Mouse (Mus musculus) embryonic facial prominence, embryonic 14.5 days (tissue): ENCODE results near the gene Agfg1. TPM values are rescaled to one million over a fixed set of nuclear protein-coding genes. Genes with fewer than 3 reads are reported as not detected.

Experiments used
- ATAC-seq: fragments of 200-750 bp; cut with Nextera tagmentation; 2 replicates; pipeline ENCODE4 v1.8.0; 2017; ENCODE audit warnings: low read depth, moderate number of reproducible peaks, moderate TSS enrichment
- DNase-seq: peaks from one replicate; pipeline ENCODE4 v3.0.0-alpha.2; 2015; ENCODE audit warnings: low spot score
- H3K27ac ChIP-seq: fragments of 300-500 bp; sonication (generic); replicated peaks from 2 replicates; pipeline ENCODE4 v1.5.1; 2014; ENCODE audit warnings: low read depth, mild to moderate bottlenecking, low read length, moderate library complexity
- H3K27me3 ChIP-seq: fragments of 300-500 bp; sonication (generic); replicated peaks from 2 replicates; pipeline ENCODE4 v1.6.1; 2014; ENCODE audit warnings: low read length; ENCODE audit not compliant: control insufficient read depth, insufficient read depth
- H3K36me3 ChIP-seq: fragments of 300-500 bp; sonication (generic); 2 replicates; pipeline ENCODE4 v1.6.1; 2014; ENCODE audit warnings: low read length, mixed read lengths; ENCODE audit not compliant: control insufficient read depth, insufficient read depth
- H3K4me1 ChIP-seq: fragments of 300-500 bp; sonication (generic); 2 replicates; pipeline ENCODE4 v1.6.1; 2014; ENCODE audit warnings: antibody characterized with exemption, low read length; ENCODE audit not compliant: control insufficient read depth, insufficient read depth
- H3K4me2 ChIP-seq: fragments of 300-500 bp; sonication (generic); 2 replicates; pipeline ENCODE4 v1.6.1; 2014; ENCODE audit warnings: low read depth, mild to moderate bottlenecking, low read length, moderate library complexity, mixed read lengths
- H3K4me3 ChIP-seq: fragments of 300-500 bp; sonication (generic); 2 replicates; pipeline ENCODE4 v1.5.1; 2014; ENCODE audit warnings: low read depth, mild to moderate bottlenecking, low read length
- H3K9ac ChIP-seq: fragments of 300-500 bp; sonication (generic); 2 replicates; pipeline ENCODE4 v1.6.1; 2014; ENCODE audit warnings: low read depth, mild to moderate bottlenecking, low read length, moderate library complexity, mixed read lengths
- H3K9me3 ChIP-seq: fragments of 300-500 bp; sonication (generic); 2 replicates; pipeline ENCODE4 v1.6.1; 2016; ENCODE audit warnings: low read length; ENCODE audit not compliant: control insufficient read depth
- WGBS: fragments of 180-500 bp; shearing (Covaris S2); extraction: QIAGEN DNeasy Blood & Tissue Kit; methylation state at CpG from one replicate; pipeline ENCODE4 v1.1.7; 2014; 5-methylcytosine and 5-hydroxymethylcytosine counted together
- polyA plus RNA-seq: library from polyadenylated mRNA; unstranded; fragments of >200 nt; fragmentation: Nextera tagmentation; extraction: Ambion mirVana; gene quantifications from 2 replicates; pipeline ENCODE4 v1.2.1, GENCODE M21; 2014

The Agfg1 gene
- polyA plus RNA-seq, 1 experiment from 2014 or later = 42.4 TPM

- WGBS = 2% methylated on average over 10 of the region's 86 CpGs
- H3K36me3 ChIP-seq = peaks cover 6% of the 10 kb centered on the region; the same call in 1 of the 2 replicates
- peak; percentile 80 for ATAC-seq
- peak overlapping the region; percentile 81 for H3K27ac ChIP-seq
- DNase-seq = peak; percentile 27
- H3K4me3 ChIP-seq = peak overlapping the region; percentile 97
- peaks cover 14% of the 10 kb centered on the region for H3K4me1 ChIP-seq
- H3K27me3 ChIP-seq = no peaks in the 10 kb centered on the region
- peak overlapping the region; percentile 91 for H3K9ac ChIP-seq
- no peaks in the 10 kb centered on the region for H3K9me3 ChIP-seq
- H3K4me2 ChIP-seq = peak overlapping the region; percentile 76
Measured at GRCm38 (mm10) chr1:82839614-82840421, 535 bp downstream of the Agfg1 start.

GRCm38 (mm10) chr1:82855729-82856128 is 16.4 kb downstream of the Agfg1 start:
- Histone ChIP-seq H3K9ac (no peak overlapping the region), H3K9me3 (no peaks in the 10 kb centered on the region), H3K27me3 (no peaks in the 10 kb centered on the region), H3K4me1 (no peaks in the 10 kb centered on the region), H3K4me2 (no peak overlapping the region), H3K4me3 (no peak overlapping the region), H3K27ac (no peak overlapping the region), H3K36me3 (0 out of 2 replicates have a peak, but pooled peaks cover under 1% of the 10 kb centered on the region)
- DNase-seq (no peak), ATAC-seq (no peak)
- WGBS = 95% methylated on average over 5 of the region's 5 CpGs

- DNase-seq (no peak), ATAC-seq (no peak)
- Histone ChIP-seq H3K27ac (no peak overlapping the region), H3K4me1 (no peaks in the 10 kb centered on the region), H3K9me3 (no peaks in the 10 kb centered on the region), H3K4me2 (no peak overlapping the region), H3K36me3 (0 out of 2 replicates have a peak, but pooled peaks cover 8% of the 10 kb centered on the region), H3K9ac (no peak overlapping the region), H3K4me3 (no peak overlapping the region), H3K27me3 (no peaks in the 10 kb centered on the region)
Measured at GRCm38 (mm10) chr1:82858236-82858635, 19.0 kb downstream of the Agfg1 start.

GRCm38 (mm10) chr1:82860391-82860790 is 21.1 kb downstream of the Agfg1 start:
- Histone ChIP-seq H3K27me3 (no peaks in the 10 kb centered on the region), H3K27ac (no peak overlapping the region), H3K4me3 (no peak overlapping the region), H3K9me3 (no peaks in the 10 kb centered on the region), H3K4me2 (no peak overlapping the region), H3K4me1 (no peaks in the 10 kb centered on the region), H3K36me3 (0 out of 2 replicates have a peak, but pooled peaks cover 8% of the 10 kb centered on the region), H3K9ac (no peak overlapping the region)
- 94% methylated on average over 4 of the region's 4 CpGs for WGBS
- ATAC-seq (no peak), DNase-seq (no peak)

GRCm38 (mm10) chr1:82870202-82870601 is 30.9 kb downstream of the Agfg1 start:
- H3K9ac ChIP-seq = no peak overlapping the region
- DNase-seq = no peak
- 79% methylated on average over 3 of the region's 3 CpGs for WGBS

GRCm38 (mm10) chr1:82879172-82879571 is 39.9 kb downstream of the Agfg1 start:
- H3K9me3 ChIP-seq = no peaks in the 10 kb centered on the region
- DNase-seq (no peak), ATAC-seq (no peak)
- no peak overlapping the region for H3K4me2 ChIP-seq
- H3K27me3 ChIP-seq = no peaks in the 10 kb centered on the region
- no peak overlapping the region for H3K27ac ChIP-seq
- H3K4me1 ChIP-seq = no peaks in the 10 kb centered on the region
- peaks cover 58% of the 10 kb centered on the region for H3K36me3 ChIP-seq
- no peak overlapping the region for H3K9ac ChIP-seq
- WGBS = 88% methylated on average over 2 of the region's 2 CpGs
- H3K4me3 ChIP-seq = no peak overlapping the region

More at GRCm38 (mm10) chr1:82870202-82870601, 30.9 kb downstream of the Agfg1 start:
- no peaks in the 10 kb centered on the region for H3K9me3 ChIP-seq
- no peak overlapping the region for H3K4me3 ChIP-seq
- H3K27ac ChIP-seq = no peak overlapping the region
- H3K36me3 ChIP-seq = peaks cover 19% of the 10 kb centered on the region
- no peaks in the 10 kb centered on the region for H3K4me1 ChIP-seq
- no peak for ATAC-seq
- no peaks in the 10 kb centered on the region for H3K27me3 ChIP-seq
- H3K4me2 ChIP-seq = no peak overlapping the region

GRCm38 (mm10) chr1:82880196-82880595 is 40.9 kb downstream of the Agfg1 start:
- ATAC-seq (no peak), DNase-seq (no peak)
- H3K9me3 ChIP-seq = no peaks in the 10 kb centered on the region
- no peaks in the 10 kb centered on the region for H3K4me1 ChIP-seq
- H3K27me3 ChIP-seq = no peaks in the 10 kb centered on the region
- peaks cover 65% of the 10 kb centered on the region for H3K36me3 ChIP-seq
- no peak overlapping the region for H3K4me2 ChIP-seq
- H3K4me3 ChIP-seq = no peak overlapping the region
- H3K9ac ChIP-seq = no peak overlapping the region
- 87% methylated on average over 8 of the region's 8 CpGs for WGBS
- no peak overlapping the region for H3K27ac ChIP-seq

- Histone ChIP-seq H3K4me1 (no peaks in the 10 kb centered on the region), H3K27me3 (no peaks in the 10 kb centered on the region), H3K27ac (no peak overlapping the region), H3K36me3 (peaks cover 51% of the 10 kb centered on the region), H3K9ac (no peak overlapping the region), H3K4me3 (no peak overlapping the region), H3K4me2 (no peak overlapping the region), H3K9me3 (no peaks in the 10 kb centered on the region)
- 95% methylated on average over 7 of the region's 7 CpGs for WGBS
- no peak for ATAC-seq
- no peak for DNase-seq
Measured at GRCm38 (mm10) chr1:82893269-82893668, 54.0 kb downstream of the Agfg1 start.

- Histone ChIP-seq H3K9me3 (no peaks in the 10 kb centered on the region), H3K9ac (no peak overlapping the region), H3K27ac (no peak overlapping the region), H3K4me1 (no peaks in the 10 kb centered on the region), H3K4me3 (no peak overlapping the region), H3K27me3 (no peaks in the 10 kb centered on the region), H3K36me3 (peaks cover 44% of the 10 kb centered on the region), H3K4me2 (no peak overlapping the region)
- 92% methylated on average over 1 of the region's 1 CpGs for WGBS
- no peak for ATAC-seq
- no peak for DNase-seq
Measured at GRCm38 (mm10) chr1:82900567-82900966, 61.3 kb downstream of the Agfg1 start.
